Mouse (Mus musculus): ENCODE data around the gene Kif2a. TPM values are rescaled to one million over a fixed set of nuclear protein-coding genes. Genes with fewer than 3 reads are reported as not detected.
A peak's percentile ranks its signal among the peaks of the same experiment; 100 is the strongest.

The Kif2a gene
- polyA plus RNA-seq, 1 experiment = 21.7 TPM

GRCm38 (mm10) chr13:106941211-106941976 is 80.5 kb downstream of the Kif2a start:
- H3K79me3 ChIP-seq (ENCODE audit: low read depth) = peaks cover 3% of the 10 kb centered on the region
- no peaks in the 10 kb centered on the region for H3K27me3 ChIP-seq (ENCODE audit: control insufficient read depth, insufficient read depth, insufficient read length)
- H3K36me3 ChIP-seq (ENCODE audit: control insufficient read depth, insufficient read depth) = no peaks in the 10 kb centered on the region
- peaks cover 3% of the 10 kb centered on the region for H3K79me2 ChIP-seq (ENCODE audit: control insufficient read depth, insufficient read depth)
- H3ac ChIP-seq (ENCODE audit: control insufficient read depth, insufficient read length, low read depth) = no peak overlapping the region
- H3K4me3 ChIP-seq (ENCODE audit: insufficient read depth, poor library complexity, severe bottlenecking) = no peak overlapping the region
- TF ChIP-seq MAX (IDR thresholded peaks at IDR 0.05) = no peak
- TF ChIP-seq MYOG (IDR thresholded peaks at IDR 0.05; ENCODE audit: control insufficient read depth, extremely low read depth, insufficient read length) = no peak
- TF ChIP-seq CTCF (IDR thresholded peaks at IDR 0.05; ENCODE audit: control insufficient read depth, insufficient read depth, insufficient read length) = no peak
- no peak for TF ChIP-seq USF1 (IDR thresholded peaks at IDR 0.05; ENCODE audit: low read depth)
- no peak for TF ChIP-seq CEBPB (IDR thresholded peaks at IDR 0.05; ENCODE audit: low read depth)
- TF ChIP-seq MYOD1 (IDR thresholded peaks at IDR 0.05; ENCODE audit: control insufficient read depth, insufficient read length, low read depth) = no peak

DNA sequence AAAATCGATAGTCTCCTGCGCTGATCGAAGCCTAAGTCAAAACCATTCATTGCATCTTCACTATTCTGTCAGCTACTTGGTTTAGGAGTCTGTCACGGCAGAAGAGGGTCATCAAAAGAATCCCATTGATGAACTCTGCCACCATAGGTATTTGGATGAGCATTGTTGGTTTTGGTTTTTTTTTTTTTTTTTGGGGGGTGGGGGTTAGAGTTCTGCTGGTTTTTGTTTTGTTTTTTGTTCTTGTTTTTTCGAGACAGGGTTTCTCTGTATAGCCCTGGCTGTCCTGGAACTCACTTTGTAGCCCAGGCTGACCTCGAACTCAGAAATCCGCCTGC is 84.8 kb downstream of the Kif2a start:
- peaks cover 46% of the 10 kb centered on the region for H3K79me2 ChIP-seq (ENCODE audit: control insufficient read depth, insufficient read depth)
- peaks cover 44% of the 10 kb centered on the region for H3K79me3 ChIP-seq (ENCODE audit: low read depth)
- H3K27me3 ChIP-seq (ENCODE audit: control insufficient read depth, insufficient read depth, insufficient read length) = no peaks in the 10 kb centered on the region
- no peaks in the 10 kb centered on the region for H3K36me3 ChIP-seq (ENCODE audit: control insufficient read depth, insufficient read depth)
- peak overlapping the region; percentile 71 for H3K4me3 ChIP-seq (ENCODE audit: insufficient read depth, poor library complexity, severe bottlenecking)
- peak overlapping the region; percentile 34 for H3ac ChIP-seq (ENCODE audit: control insufficient read depth, insufficient read length, low read depth)
- TF ChIP-seq CTCF (IDR thresholded peaks at IDR 0.05; ENCODE audit: control insufficient read depth, insufficient read depth, insufficient read length) (no peak), FOSL1 (IDR thresholded peaks at IDR 0.05; ENCODE audit: insufficient read depth, low read length, poor library complexity, severe bottlenecking) (no peak), MYOD1 (IDR thresholded peaks at IDR 0.05; ENCODE audit: control insufficient read depth, insufficient read length, low read depth) (no peak), CEBPB (IDR thresholded peaks at IDR 0.05; ENCODE audit: low read depth) (no peak), USF1 (IDR thresholded peaks at IDR 0.05; ENCODE audit: low read depth) (no peak)

- TF ChIP-seq MYOD1 (IDR thresholded peaks at IDR 0.05; ENCODE audit: control insufficient read depth, insufficient read length, low read depth) (no peak), MAX (IDR thresholded peaks at IDR 0.05) (peak; percentile 59)
- Histone ChIP-seq H3K79me3 (ENCODE audit: low read depth) (peaks cover 49% of the 10 kb centered on the region), H3K79me2 (ENCODE audit: control insufficient read depth, insufficient read depth) (peaks cover 52% of the 10 kb centered on the region)
These were observed 85.4 kb downstream of the Kif2a start, which contains the start of gene Ipo11 for GRCm38 (mm10) chr13:106936256-106937137. Ipo11 (minus strand) TSS chr13:106936958.

DNA sequence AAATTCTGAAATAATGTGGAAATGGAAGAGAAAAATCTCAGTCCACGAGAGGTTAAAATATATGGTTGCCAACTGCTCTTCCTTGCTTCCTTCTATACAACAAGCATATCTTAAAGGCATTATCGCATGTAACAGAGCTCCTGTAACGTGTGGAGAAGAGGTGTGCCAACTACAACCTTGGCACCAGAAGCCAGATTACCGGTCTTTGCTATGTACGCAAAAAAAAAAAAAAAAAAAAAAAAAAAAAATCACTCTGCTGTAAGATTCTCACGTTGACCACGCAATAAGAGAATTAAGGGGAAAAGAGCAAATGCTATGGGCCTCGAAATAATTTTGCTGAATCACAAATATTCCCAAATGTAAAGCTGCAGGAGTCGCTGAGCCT is 86.1 kb downstream of the Kif2a start:
- H3K4me3 ChIP-seq (ENCODE audit: insufficient read depth, poor library complexity, severe bottlenecking) = peak overlapping the region; percentile 71
- H3K27me3 ChIP-seq (ENCODE audit: control insufficient read depth, insufficient read depth, insufficient read length) = no peaks in the 10 kb centered on the region
- peaks cover 55% of the 10 kb centered on the region for H3K79me3 ChIP-seq (ENCODE audit: low read depth)
- H3K36me3 ChIP-seq (ENCODE audit: control insufficient read depth, insufficient read depth) = no peaks in the 10 kb centered on the region
- peak overlapping the region; percentile 99 for H3ac ChIP-seq (ENCODE audit: control insufficient read depth, insufficient read length, low read depth)
- TF ChIP-seq CTCF (IDR thresholded peaks at IDR 0.05; ENCODE audit: control insufficient read depth, insufficient read depth, insufficient read length) = no peak
- TF ChIP-seq MYOG (IDR thresholded peaks at IDR 0.05; ENCODE audit: control insufficient read depth, extremely low read depth, insufficient read length) = no peak
- no peak for TF ChIP-seq MAX (IDR thresholded peaks at IDR 0.05)
- no peak for TF ChIP-seq CEBPB (IDR thresholded peaks at IDR 0.05; ENCODE audit: low read depth)
- TF ChIP-seq FOSL1 (IDR thresholded peaks at IDR 0.05; ENCODE audit: insufficient read depth, low read length, poor library complexity, severe bottlenecking) = no peak
- H3K79me2 ChIP-seq (ENCODE audit: control insufficient read depth, insufficient read depth) = peaks cover 58% of the 10 kb centered on the region

More at GRCm38 (mm10) chr13:106936256-106937137, 85.4 kb downstream of the Kif2a start, which contains the start of gene Ipo11:
- peak within 1 kb of the TSS; percentile 71 for H3K4me3 ChIP-seq (ENCODE audit: insufficient read depth, poor library complexity, severe bottlenecking)
- no peaks in the 10 kb centered on the region for H3K27me3 ChIP-seq (ENCODE audit: control insufficient read depth, insufficient read depth, insufficient read length)
- peak within 1 kb of the TSS; percentile 99 for H3ac ChIP-seq (ENCODE audit: control insufficient read depth, insufficient read length, low read depth)
- no peaks in the 10 kb centered on the region for H3K36me3 ChIP-seq (ENCODE audit: control insufficient read depth, insufficient read depth)

DNA sequence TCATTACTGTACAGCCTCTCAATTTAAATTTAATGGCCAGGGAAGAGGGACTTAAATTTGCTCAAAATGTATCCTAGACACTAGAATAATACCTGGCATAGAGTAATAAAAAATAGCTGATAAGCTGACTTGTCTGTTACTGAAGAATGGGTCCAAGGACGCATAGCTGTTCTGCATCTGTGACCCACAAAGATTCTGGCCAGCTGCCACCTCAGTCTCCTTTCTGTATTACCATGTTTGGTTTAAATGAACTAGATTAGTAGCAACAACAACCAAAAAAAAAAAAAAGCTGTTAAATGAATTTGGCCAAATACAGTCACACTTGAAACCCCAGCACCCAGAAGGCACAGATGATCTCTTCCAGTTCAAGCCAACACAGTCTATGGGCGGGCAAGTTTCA is 92.7 kb downstream of the Kif2a start:
- peaks cover 61% of the 10 kb centered on the region for H3K79me3 ChIP-seq (ENCODE audit: low read depth)
- TF ChIP-seq MYOD1 (IDR thresholded peaks at IDR 0.05; ENCODE audit: control insufficient read depth, insufficient read length, low read depth) (no peak), FOSL1 (IDR thresholded peaks at IDR 0.05; ENCODE audit: insufficient read depth, low read length, poor library complexity, severe bottlenecking) (no peak), MAX (IDR thresholded peaks at IDR 0.05) (no peak), USF1 (IDR thresholded peaks at IDR 0.05; ENCODE audit: low read depth) (no peak), CTCF (IDR thresholded peaks at IDR 0.05; ENCODE audit: control insufficient read depth, insufficient read depth, insufficient read length) (no peak)
- H3K36me3 ChIP-seq (ENCODE audit: control insufficient read depth, insufficient read depth) = no peaks in the 10 kb centered on the region
- H3K27me3 ChIP-seq (ENCODE audit: control insufficient read depth, insufficient read depth, insufficient read length) = no peaks in the 10 kb centered on the region
- H3ac ChIP-seq (ENCODE audit: control insufficient read depth, insufficient read length, low read depth) = no peak overlapping the region
- H3K79me2 ChIP-seq (ENCODE audit: control insufficient read depth, insufficient read depth) = peaks cover 74% of the 10 kb centered on the region
- H3K4me3 ChIP-seq (ENCODE audit: insufficient read depth, poor library complexity, severe bottlenecking) = no peak overlapping the region

All from C2C12 (cell line).